Mouse (Mus musculus): ENCODE results near the gene Fcgr3.

- no peak for TF ChIP-seq POLR2A (IDR thresholded peaks at IDR 0.05; ENCODE audit: insufficient read depth, low read depth, low read length)
- no peak for TF ChIP-seq CTCF (IDR thresholded peaks at IDR 0.05)
Observed at GRCm38 (mm10) chr1:171094424-171094823, 29.7 kb upstream of the Fcgr3 start.
